Mouse (Mus musculus): ENCODE data around the gene Nlrp9c.
"Not testable (repeated sequence)": the region's sequence is repeated elsewhere in the genome, so short reads cannot be mapped to it uniquely, and the experiment has no call there.

- TF ChIP-seq MYOD1 (IDR thresholded peaks at IDR 0.05; ENCODE audit: control insufficient read depth, insufficient read length, low read depth); CTCF (IDR thresholded peaks at IDR 0.05; ENCODE audit: control insufficient read depth, insufficient read depth, insufficient read length): not testable (repeated sequence)
Observed at GRCm38 (mm10) chr7:26403600-26403999, at the start of gene Nlrp9c.
